Mouse (Mus musculus) hindbrain, embryonic 10.5 days (tissue): ENCODE results near the gene Gpank1. TPM values are rescaled to one million over a fixed set of nuclear protein-coding genes. Genes with fewer than 3 reads are reported as not detected.
A peak's percentile ranks its signal among the peaks of the same experiment; 100 is the strongest.

Experiments
- DNase-seq: peaks from one replicate; pipeline ENCODE4 v3.0.0-alpha.2; 2017; ENCODE audit warnings: low spot score
- H3K27ac ChIP-seq: fragments of 300-500 bp; sonication (generic); 2 replicates; pipeline ENCODE4 v1.5.1; 2016; ENCODE audit warnings: mild to moderate bottlenecking, moderate library complexity
- H3K27me3 ChIP-seq: fragments of 300-500 bp; sonication (generic); 2 replicates; pipeline ENCODE4 v1.6.1; 2016; ENCODE audit warnings: mild to moderate bottlenecking; ENCODE audit not compliant: poor library complexity, insufficient read depth, severe bottlenecking
- H3K36me3 ChIP-seq: fragments of 300-500 bp; sonication (generic); 2 replicates; pipeline ENCODE4 v1.6.1; 2016; ENCODE audit warnings: mild to moderate bottlenecking, moderate library complexity
- H3K4me1 ChIP-seq: fragments of 300-500 bp; sonication (generic); replicated peaks from 2 replicates; pipeline ENCODE4 v1.6.1; 2016; ENCODE audit warnings: mild to moderate bottlenecking
- H3K4me3 ChIP-seq: fragments of 300-500 bp; sonication (generic); 2 replicates; pipeline ENCODE4 v1.5.1; 2016; ENCODE audit warnings: mild to moderate bottlenecking, moderate library complexity
- H3K9me3 ChIP-seq: fragments of 300-500 bp; sonication (generic); 2 replicates; pipeline ENCODE4 v1.6.1; 2016; ENCODE audit warnings: mild to moderate bottlenecking, moderate library complexity
- WGBS: fragments of 180-500 bp; shearing (Covaris S2); methylation state at CpG from one replicate; pipeline ENCODE4 v1.1.7; 2016; 5-methylcytosine and 5-hydroxymethylcytosine counted together
- polyA plus RNA-seq: library from polyadenylated mRNA; unstranded; fragments of >200 nt; fragmentation: Nextera tagmentation; extraction: Ambion mirVana; gene quantifications from 2 replicates; pipeline ENCODE4 v1.2.1, GENCODE M21; 2016

The Gpank1 gene
- polyA plus RNA-seq, 1 experiment from 2014 or later, result 33.5 TPM

GRCm38 (mm10) chr17:35159638-35160037, 38.4 kb downstream of the Gpank1 start:
- H3K27me3 ChIP-seq, result no peaks in the 10 kb centered on the region
- peaks cover 21% of the 10 kb centered on the region for H3K4me1 ChIP-seq
- H3K27ac ChIP-seq, result no peak overlapping the region
- peaks cover 83% of the 10 kb centered on the region for H3K36me3 ChIP-seq
- no peak overlapping the region for H3K4me3 ChIP-seq
- no peak for DNase-seq
- no peaks in the 10 kb centered on the region for H3K9me3 ChIP-seq
- 87% methylated on average over 7 of the region's 7 CpGs for WGBS

- peak overlapping the region; percentile 97 for H3K4me3 ChIP-seq
- 90% methylated on average over 11 of the region's 11 CpGs for WGBS
- H3K36me3 ChIP-seq, result peaks cover 65% of the 10 kb centered on the region
- peaks cover 28% of the 10 kb centered on the region for H3K4me1 ChIP-seq
- no peak overlapping the region for H3K27ac ChIP-seq
- H3K27me3 ChIP-seq, result no peaks in the 10 kb centered on the region
- DNase-seq, result no peak
- H3K9me3 ChIP-seq, result no peaks in the 10 kb centered on the region
These were observed 40.2 kb downstream of the Gpank1 start for GRCm38 (mm10) chr17:35161421-35161820.

- peaks cover 30% of the 10 kb centered on the region for H3K4me1 ChIP-seq
- peaks cover 58% of the 10 kb centered on the region for H3K36me3 ChIP-seq
- H3K9me3 ChIP-seq, result no peaks in the 10 kb centered on the region
- no peak for DNase-seq
- WGBS, result 82% methylated on average over 14 of the region's 14 CpGs
- no peak overlapping the region for H3K27ac ChIP-seq
- no peaks in the 10 kb centered on the region for H3K27me3 ChIP-seq
- peak overlapping the region; percentile 97 for H3K4me3 ChIP-seq
These were observed 40.9 kb downstream of the Gpank1 start for GRCm38 (mm10) chr17:35162121-35162520.

DNA sequence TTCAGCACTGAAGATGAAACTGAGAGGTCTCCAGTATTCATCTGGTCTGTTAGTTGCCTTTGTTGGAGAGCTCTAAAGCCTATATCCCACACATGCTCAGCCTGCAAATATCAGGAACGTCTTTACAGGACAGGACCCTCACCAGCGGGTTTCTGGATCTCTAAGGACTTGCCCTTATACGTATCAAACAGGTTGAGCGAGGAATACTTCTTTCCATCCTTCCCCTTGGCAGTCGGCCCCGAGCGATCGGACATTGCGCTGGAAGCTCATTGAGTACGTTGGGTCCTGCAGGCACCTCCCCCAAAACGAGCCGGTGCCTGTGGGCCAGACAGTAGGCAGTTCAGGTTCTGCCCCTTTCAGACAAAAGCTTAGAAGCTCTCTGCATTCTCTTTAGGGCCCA, 41.5 kb downstream of the Gpank1 start:
- WGBS, result 71% methylated on average over 12 of the region's 12 CpGs
- H3K27me3 ChIP-seq, result no peaks in the 10 kb centered on the region
- peak overlapping the region; percentile 97 for H3K4me3 ChIP-seq
- H3K36me3 ChIP-seq, result peaks cover 52% of the 10 kb centered on the region
- H3K9me3 ChIP-seq, result no peaks in the 10 kb centered on the region
- H3K4me1 ChIP-seq, result peaks cover 30% of the 10 kb centered on the region
- peak overlapping the region; percentile 100 for H3K27ac ChIP-seq
- no peak for DNase-seq

GRCm38 (mm10) chr17:35163326-35164081, 42.2 kb downstream of the Gpank1 start:
- H3K36me3 ChIP-seq, result peaks cover 45% of the 10 kb centered on the region
- H3K27me3 ChIP-seq, result no peaks in the 10 kb centered on the region
- H3K9me3 ChIP-seq, result no peaks in the 10 kb centered on the region
- peak overlapping the region; percentile 100 for H3K27ac ChIP-seq
- H3K4me1 ChIP-seq, result peaks cover 30% of the 10 kb centered on the region
- no peak for DNase-seq
- WGBS, result 26% methylated on average over 8 of the region's 8 CpGs
- H3K4me3 ChIP-seq, result peak overlapping the region; percentile 97

DNA sequence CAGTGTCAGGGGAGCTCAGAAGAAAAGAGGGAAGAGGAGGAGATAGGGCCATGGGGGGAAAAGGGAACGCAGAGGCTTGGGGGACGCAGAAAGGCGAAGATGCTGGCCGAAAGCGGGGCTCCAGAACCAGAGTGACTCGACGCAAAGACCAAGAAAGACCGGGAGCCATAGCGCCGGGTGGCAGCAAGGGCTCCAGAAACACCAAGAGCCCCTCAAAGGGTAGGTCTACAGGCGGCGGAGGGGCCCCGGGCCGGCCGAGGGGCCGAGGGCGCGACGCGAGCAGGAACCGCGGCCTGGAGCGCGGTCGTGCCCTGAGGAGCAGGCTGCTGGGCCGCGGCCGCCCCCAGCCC, 42.9 kb downstream of the Gpank1 start:
- Histone ChIP-seq H3K9me3 (no peaks in the 10 kb centered on the region), H3K36me3 (peaks cover 38% of the 10 kb centered on the region), H3K4me1 (peaks cover 30% of the 10 kb centered on the region), H3K27me3 (no peaks in the 10 kb centered on the region), H3K27ac (peak overlapping the region; percentile 100), H3K4me3 (peak overlapping the region; percentile 97)
- DNase-seq, result no peak
- under 1% methylated on average over 28 of the region's 28 CpGs for WGBS

- Histone ChIP-seq H3K9me3 (no peaks in the 10 kb centered on the region), H3K36me3 (peaks cover 32% of the 10 kb centered on the region), H3K4me1 (peaks cover 30% of the 10 kb centered on the region), H3K4me3 (peak within 1 kb of the TSS; percentile 97), H3K27ac (peak within 1 kb of the TSS; percentile 100), H3K27me3 (no peaks in the 10 kb centered on the region)
- under 1% methylated on average over 74 of the region's 89 CpGs for WGBS
- peak; percentile 99 for DNase-seq
These were observed 43.6 kb downstream of the Gpank1 start, which contains the start of gene Prrc2a for GRCm38 (mm10) chr17:35164568-35165450. TSS of gene Prrc2a (minus strand) at chr17:35164897.

DNA sequence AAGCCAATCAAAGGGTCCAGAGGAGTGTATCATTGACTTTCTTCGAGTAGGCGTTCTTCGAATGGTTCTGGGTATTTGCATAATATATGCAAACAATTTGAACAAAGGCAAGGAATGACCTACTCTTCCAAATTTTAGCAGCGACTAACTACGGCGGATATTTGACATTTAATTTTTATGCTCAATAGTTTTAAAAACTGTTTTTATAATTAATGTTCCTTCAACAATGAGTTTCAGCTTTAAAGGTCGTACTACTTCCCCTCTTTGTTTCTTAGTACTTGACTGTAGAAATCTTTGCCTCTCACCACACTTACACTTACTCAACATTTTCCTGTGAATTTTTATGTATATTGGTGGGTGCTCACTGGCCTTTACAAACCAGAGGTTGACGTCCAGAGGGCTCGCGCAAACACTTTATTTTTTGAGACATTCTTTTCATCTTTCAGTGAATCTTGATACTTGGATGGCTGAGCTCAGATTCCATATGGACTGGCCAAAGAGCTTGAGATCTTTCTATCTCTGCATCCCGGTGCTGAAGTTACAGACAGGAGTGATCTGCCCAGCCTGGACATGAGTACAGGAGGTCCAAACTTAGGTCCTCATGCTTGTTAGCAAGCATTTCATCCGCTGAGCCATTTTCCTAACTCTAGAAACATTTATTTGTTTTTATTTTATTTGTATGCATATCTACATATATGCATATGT, 44.3 kb downstream of the Gpank1 start:
- WGBS, result 27% methylated on average over 12 of the region's 12 CpGs
- Histone ChIP-seq H3K27ac (peak overlapping the region; percentile 100), H3K36me3 (peaks cover 24% of the 10 kb centered on the region), H3K9me3 (no peaks in the 10 kb centered on the region), H3K4me1 (peaks cover 30% of the 10 kb centered on the region), H3K27me3 (no peaks in the 10 kb centered on the region), H3K4me3 (peak overlapping the region; percentile 97)
- no peak for DNase-seq

DNA sequence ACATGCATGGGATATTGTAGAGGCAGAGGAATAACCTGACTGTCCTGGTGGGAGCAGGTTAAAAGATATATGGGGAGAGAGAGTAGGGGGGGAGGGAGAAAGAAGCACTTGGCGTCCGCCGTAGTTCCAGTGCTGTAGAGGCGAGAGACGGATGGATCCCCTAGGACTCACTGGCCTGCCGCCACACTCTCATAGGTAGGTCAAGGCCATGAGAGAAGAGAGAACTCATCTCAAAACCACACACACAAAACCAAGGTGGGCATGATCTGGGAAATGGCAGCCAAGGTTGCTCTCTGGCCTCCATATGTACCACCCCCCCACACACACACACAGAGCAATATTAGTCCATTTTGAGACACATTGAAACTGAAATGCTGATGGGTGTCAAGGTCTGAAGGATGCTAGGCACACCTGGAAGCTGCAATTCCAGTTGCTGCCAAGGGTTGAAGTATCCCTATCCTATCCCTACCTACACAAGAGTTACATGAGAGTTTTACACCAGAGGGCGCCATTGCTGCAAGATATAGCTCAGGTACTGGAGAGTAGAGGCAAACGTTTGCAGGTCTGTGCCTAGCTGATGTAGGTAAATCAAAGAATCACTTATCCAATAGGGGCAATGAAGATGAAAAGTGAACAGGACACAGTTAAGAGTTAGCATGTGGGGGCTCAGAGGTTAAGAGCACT, 45.2 kb downstream of the Gpank1 start:
- H3K4me1 ChIP-seq, result peaks cover 30% of the 10 kb centered on the region
- peak overlapping the region; percentile 97 for H3K4me3 ChIP-seq
- no peaks in the 10 kb centered on the region for H3K27me3 ChIP-seq
- H3K9me3 ChIP-seq, result no peaks in the 10 kb centered on the region
- peak overlapping the region; percentile 100 for H3K27ac ChIP-seq
- WGBS, result 73% methylated on average over 8 of the region's 8 CpGs
- H3K36me3 ChIP-seq, result peaks cover 15% of the 10 kb centered on the region
- DNase-seq, result no peak

- Histone ChIP-seq H3K4me1 (peaks cover 17% of the 10 kb centered on the region), H3K27me3 (no peaks in the 10 kb centered on the region; the same call in 1 of the 2 replicates), H3K9me3 (no peaks in the 10 kb centered on the region), H3K36me3 (peaks cover 2% of the 10 kb centered on the region), H3K27ac (no peak overlapping the region), H3K4me3 (0 out of 2 replicates have a peak overlapping the region, but pooled peaks have one; percentile 0)
- DNase-seq, result no peak
- 92% methylated on average over 7 of the region's 7 CpGs for WGBS
These were observed 46.5 kb downstream of the Gpank1 start for GRCm38 (mm10) chr17:35167794-35168193.

- Histone ChIP-seq H3K27me3 (no peaks in the 10 kb centered on the region; the same call in 1 of the 2 replicates), H3K27ac (0 out of 2 replicates have a peak overlapping the region, but pooled peaks have one; percentile 18), H3K4me3 (no peak overlapping the region), H3K36me3 (no peaks in the 10 kb centered on the region), H3K4me1 (peaks cover 9% of the 10 kb centered on the region), H3K9me3 (no peaks in the 10 kb centered on the region)
- no peak for DNase-seq
- 32% methylated on average over 4 of the region's 4 CpGs for WGBS
These were observed 47.4 kb downstream of the Gpank1 start for GRCm38 (mm10) chr17:35168541-35169207.
